In the genomic region with DNA sequence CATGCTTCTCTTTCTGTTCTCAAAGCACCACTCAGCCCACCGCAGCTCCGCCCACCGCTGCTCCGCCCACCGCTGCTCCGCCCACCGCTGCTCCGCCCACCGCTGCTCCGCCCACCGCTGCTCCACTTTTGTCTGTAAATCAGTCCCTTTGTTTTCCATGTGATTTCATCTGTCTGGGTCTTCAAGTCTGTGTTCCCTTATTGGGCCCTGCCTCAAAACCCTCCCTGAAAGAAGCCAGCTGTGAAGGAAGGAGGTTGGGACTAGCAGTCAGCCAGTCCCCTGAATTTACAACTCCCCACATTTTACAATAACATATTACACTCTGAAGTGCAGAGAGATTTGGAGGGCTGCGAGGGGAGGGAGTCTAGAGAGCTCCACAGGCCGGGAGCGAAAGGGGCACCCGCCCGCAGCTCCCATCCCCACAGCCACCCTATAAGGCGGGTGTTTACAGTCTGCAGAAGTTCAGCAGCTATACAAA, we compare ENCODE assay signal across 10 mouse cellular contexts. TPM values are rescaled to one million over a fixed set of nuclear protein-coding genes. Genes with fewer than 3 reads are reported as not detected.
DNase-seq lines count a peak whose midpoint lies in the region; ATAC-seq and TF ChIP-seq lines count a peak whose summit lies in the region.
"Had no signal": no experiment of that assay in that cellular context is flagged by ENCODE, and none has a peak within 500 bp of the region (broad histone marks: within the 10 kb centered on the region; RNA-seq: fewer than 3 reads in every experiment).

No protein-coding gene starts in this region.

- no peaks in the 10 kb centered on the region for H3K4me1 ChIP-seq in forebrain, embryonic 15.5 days
- H3K4me1 ChIP-seq in hindbrain, embryonic 12.5 days = no peaks in the 10 kb centered on the region
- no peaks in the 10 kb centered on the region for H3K4me1 ChIP-seq in lung, embryonic 14.5 days (ENCODE audit: insufficient read depth)
- H3K4me1 ChIP-seq in stomach, embryonic 16.5 days (ENCODE audit: control insufficient read depth, insufficient read depth, low read length) = peaks cover 15% of the 10 kb centered on the region

- H3K36me3 ChIP-seq in forebrain, embryonic 15.5 days = no peaks in the 10 kb centered on the region
- H3K36me3 ChIP-seq in hindbrain, embryonic 12.5 days = no peaks in the 10 kb centered on the region
- H3K36me3 ChIP-seq in lung, embryonic 14.5 days (ENCODE audit: insufficient read depth) = no peaks in the 10 kb centered on the region
- H3K36me3 ChIP-seq in stomach, embryonic 16.5 days (ENCODE audit: control insufficient read depth, insufficient read depth, low read length) = no peaks in the 10 kb centered on the region

- TF ChIP-seq CTCF in lung, embryonic 14.5 days (IDR thresholded peaks at IDR 0.05; ENCODE audit: low read depth) = no peak

- intact Hi-C loops in left cerebral cortex, postnatal 4 days (cut with DNase I) = no loop called here

- H3K4me3 ChIP-seq in forebrain, embryonic 15.5 days = no peak overlapping the region
- H3K4me3 ChIP-seq in hindbrain, embryonic 12.5 days = no peak overlapping the region
- no peak overlapping the region for H3K4me3 ChIP-seq in lung, embryonic 14.5 days (ENCODE audit: low read depth, low read length)
- H3K4me3 ChIP-seq in stomach, embryonic 16.5 days (replicated peaks; ENCODE audit: low read length) = peak overlapping the region; percentile 10; the same call in 1 of the 2 replicates

- H3K4me2 ChIP-seq in forebrain, embryonic 15.5 days (replicated peaks) = no peak overlapping the region
- H3K4me2 ChIP-seq in hindbrain, embryonic 12.5 days (replicated peaks) = peak overlapping the region; percentile 13
- H3K4me2 ChIP-seq in lung, embryonic 14.5 days = peak overlapping the region; percentile 37
- peak overlapping the region; percentile 42 for H3K4me2 ChIP-seq in stomach, embryonic 16.5 days (ENCODE audit: low read depth, low read length)

- H3K9me3 ChIP-seq in forebrain, embryonic 15.5 days = no peaks in the 10 kb centered on the region
- no peaks in the 10 kb centered on the region for H3K9me3 ChIP-seq in hindbrain, embryonic 12.5 days (replicated peaks)
- no peaks in the 10 kb centered on the region for H3K9me3 ChIP-seq in lung, embryonic 14.5 days (ENCODE audit: low read depth, low read length)
- H3K9me3 ChIP-seq in stomach, embryonic 16.5 days (replicated peaks; ENCODE audit: control insufficient read depth, low read length) = no peaks in the 10 kb centered on the region

- WGBS in forebrain, embryonic 15.5 days = 9% methylated on average over 17 of the region's 17 CpGs
- 16% methylated on average over 17 of the region's 17 CpGs for WGBS in hindbrain, embryonic 12.5 days
- WGBS in lung, embryonic 14.5 days = 13% methylated on average over 17 of the region's 17 CpGs
- 8% methylated on average over 16 of the region's 17 CpGs for WGBS in stomach, embryonic 16.5 days

- ATAC-seq in forebrain, embryonic 15.5 days (replicated peaks) = 0 out of 2 replicates have a peak, but pooled peaks have one; percentile 11
- 0 out of 2 replicates have a peak, but pooled peaks have one; percentile 46 for ATAC-seq in hindbrain, embryonic 12.5 days (ENCODE audit: low FRiP score)
- peak; percentile 88 for ATAC-seq in lung, embryonic 14.5 days (ENCODE audit: insufficient read depth)
- ATAC-seq in stomach, embryonic 16.5 days (ENCODE audit: insufficient read depth, low FRiP score) = peak; percentile 86
- ATAC-seq: Patski had no signal

- H3K9ac ChIP-seq in forebrain, embryonic 15.5 days (replicated peaks) = no peak overlapping the region
- H3K9ac ChIP-seq in hindbrain, embryonic 12.5 days = no peak overlapping the region
- 0 out of 2 replicates have a peak overlapping the region, but pooled peaks have one; percentile 29 for H3K9ac ChIP-seq in lung, embryonic 14.5 days
- H3K9ac ChIP-seq in stomach, embryonic 16.5 days (ENCODE audit: low read length) = peak overlapping the region; percentile 49

- peak; percentile 47 for DNase-seq in ovary, adult 18-20 months (ENCODE audit: low spot score)
- DNase-seq in ovary, postnatal 10 days (ENCODE audit: low spot score) = no peak
- DNase-seq in lung, embryonic 14.5 days = peak; percentile 76
- no peak for DNase-seq in layer of hippocampus, adult 18-20 months (ENCODE audit: low spot score in 2 of 2)
- DNase-seq in left cerebral cortex, postnatal 4 days = no peak

- no peaks in the 10 kb centered on the region for H3K27me3 ChIP-seq in forebrain, embryonic 15.5 days
- H3K27me3 ChIP-seq in hindbrain, embryonic 12.5 days = no peaks in the 10 kb centered on the region
- 0 out of 2 replicates have a peak, but pooled peaks cover 5% of the 10 kb centered on the region for H3K27me3 ChIP-seq in lung, embryonic 14.5 days (ENCODE audit: insufficient read depth, low read length)
- no peaks in the 10 kb centered on the region for H3K27me3 ChIP-seq in stomach, embryonic 16.5 days (ENCODE audit: control insufficient read depth, insufficient read depth, low read length)
- H3K27me3 ChIP-seq: Patski had no signal

- H3K27ac ChIP-seq in forebrain, embryonic 15.5 days (replicated peaks) = no peak overlapping the region
- no peak overlapping the region for H3K27ac ChIP-seq in hindbrain, embryonic 12.5 days
- H3K27ac ChIP-seq in lung, embryonic 14.5 days (ENCODE audit: low read depth) = peak overlapping the region; percentile 61
- H3K27ac ChIP-seq in stomach, embryonic 16.5 days (ENCODE audit: low read length) = peak overlapping the region; percentile 91

RNA-seq across cellular contexts. Expression of a gene that starts 18.1 kb away (rescaled TPM):
- polyA plus RNA-seq in forebrain, embryonic 15.5 days (2015; fragmentation: Nextera tagmentation; extraction: Ambion mirVana) = not detected in 2 replicates
- polyA plus RNA-seq in hindbrain, embryonic 12.5 days (2016; fragmentation: Nextera tagmentation; extraction: Ambion mirVana) = not detected in 2 replicates
- polyA plus RNA-seq in lung, embryonic 14.5 days (2014; fragmentation: Nextera tagmentation; extraction: Ambion mirVana) = not detected in 2 replicates
- not detected in 2 replicates for polyA plus RNA-seq in stomach, embryonic 16.5 days (2015; fragmentation: Nextera tagmentation; extraction: Ambion mirVana)
- total RNA-seq in layer of hippocampus, adult 18-20 months (2021) = not detected
- total RNA-seq in left cerebral cortex, postnatal 4 days (2021) = not detected
- total RNA-seq: left cerebral cortex, postnatal 10 days had no signal
- polyA plus RNA-seq: Patski had no signal

RNA-seq across cellular contexts. Expression of a gene that starts 37.6 kb away (rescaled TPM):
- polyA plus RNA-seq in forebrain, embryonic 15.5 days (2015; fragmentation: Nextera tagmentation; extraction: Ambion mirVana) = 23.4 and 24.7 TPM in 2 replicates
- polyA plus RNA-seq in hindbrain, embryonic 12.5 days (2016; fragmentation: Nextera tagmentation; extraction: Ambion mirVana) = 47.6 and 50.4 TPM in 2 replicates
- polyA plus RNA-seq in lung, embryonic 14.5 days (2014; fragmentation: Nextera tagmentation; extraction: Ambion mirVana) = 51.1 and 52.7 TPM in 2 replicates
- polyA plus RNA-seq in stomach, embryonic 16.5 days (2015; fragmentation: Nextera tagmentation; extraction: Ambion mirVana) = 22.4 and 22.9 TPM in 2 replicates
- total RNA-seq in layer of hippocampus, adult 18-20 months (2021) = 10 to 100 TPM; 35.9 to 38.5 TPM
- 10 to 100 TPM; 37.9 to 47.0 TPM for total RNA-seq in left cerebral cortex, postnatal 4 days (2021)

RNA-seq across cellular contexts. Expression of a gene that starts 47.8 kb away (rescaled TPM):
- polyA plus RNA-seq in forebrain, embryonic 15.5 days (2015; fragmentation: Nextera tagmentation; extraction: Ambion mirVana) = 0.46 and 0.60 TPM in 2 replicates
- 0.22 and 1.9 TPM in 2 replicates for polyA plus RNA-seq in hindbrain, embryonic 12.5 days (2016; fragmentation: Nextera tagmentation; extraction: Ambion mirVana)
- 0.79 and 4.2 TPM in 2 replicates for polyA plus RNA-seq in lung, embryonic 14.5 days (2014; fragmentation: Nextera tagmentation; extraction: Ambion mirVana)
- 4.4 and 30.9 TPM in 2 replicates for polyA plus RNA-seq in stomach, embryonic 16.5 days (2015; fragmentation: Nextera tagmentation; extraction: Ambion mirVana)
- 1 to 10 TPM; 3.5 to 4.1 TPM for total RNA-seq in layer of hippocampus, adult 18-20 months (2021)
- 1 to 10 TPM; 1.5 to 1.7 TPM for total RNA-seq in left cerebral cortex, postnatal 4 days (2021)

RNA-seq across cellular contexts. Expression of a gene that starts 59.2 kb away (rescaled TPM):
- polyA plus RNA-seq in forebrain, embryonic 15.5 days (2015; fragmentation: Nextera tagmentation; extraction: Ambion mirVana) = not detected in 2 replicates
- not detected in 2 replicates for polyA plus RNA-seq in hindbrain, embryonic 12.5 days (2016; fragmentation: Nextera tagmentation; extraction: Ambion mirVana)
- not detected in 2 replicates for polyA plus RNA-seq in lung, embryonic 14.5 days (2014; fragmentation: Nextera tagmentation; extraction: Ambion mirVana)
- polyA plus RNA-seq in stomach, embryonic 16.5 days (2015; fragmentation: Nextera tagmentation; extraction: Ambion mirVana) = 0.06 TPM in 1 of 2 replicates, not detected in the other
- total RNA-seq in layer of hippocampus, adult 18-20 months (2021) = not detected
- not detected for total RNA-seq in left cerebral cortex, postnatal 4 days (2021)
- total RNA-seq: left cerebral cortex, postnatal 10 days had no signal
- polyA plus RNA-seq: Patski had no signal

Comparison
In these comparisons a context has a peak if more than half of its experiments do, and no peak if none do; other contexts are left out.
1. DNase-seq: peak in ovary, adult 18-20 months (single experiment) and lung, embryonic 14.5 days (single experiment); none in ovary, postnatal 10 days (single experiment), layer of hippocampus, adult 18-20 months (0 of 2) and left cerebral cortex, postnatal 4 days (single experiment).
2. ATAC-seq: peak in every context shown above with its lines; median percentile 88 in lung, embryonic 14.5 days; 86 in stomach, embryonic 16.5 days; 46 in hindbrain, embryonic 12.5 days; 11 in forebrain, embryonic 15.5 days.
3. H3K27ac ChIP-seq: peak in lung, embryonic 14.5 days (single experiment) and stomach, embryonic 16.5 days (single experiment); none in forebrain, embryonic 15.5 days (single experiment) and hindbrain, embryonic 12.5 days (single experiment).
4. H3K9ac ChIP-seq: peak in lung, embryonic 14.5 days (single experiment) and stomach, embryonic 16.5 days (single experiment); none in forebrain, embryonic 15.5 days (single experiment) and hindbrain, embryonic 12.5 days (single experiment).